Mouse (Mus musculus) forebrain, postnatal 0 days (tissue): ENCODE measurements around the gene Nos1ap. TPM values are rescaled to one million over a fixed set of nuclear protein-coding genes. Genes with fewer than 3 reads are reported as not detected.

Experiments used
- ATAC-seq: fragments of 200-750 bp; cut with Nextera tagmentation; 2 replicates; pipeline ENCODE4 v1.8.0; 2017; ENCODE audit warnings: mild to moderate bottlenecking, moderate library complexity
- DNase-seq: peaks from one replicate; pipeline ENCODE4 v3.0.0-alpha.2; 2015
- H3K27ac ChIP-seq: fragments of 300-500 bp; sonication (generic); 2 replicates; pipeline ENCODE4 v1.5.1; 2014; ENCODE audit warnings: low read depth, mild to moderate bottlenecking, antibody characterized with exemption, low read length, moderate library complexity, mixed read lengths
- H3K27me3 ChIP-seq: fragments of 300-500 bp; sonication (generic); 2 replicates; pipeline ENCODE4 v1.6.1; 2014; ENCODE audit warnings: mild to moderate bottlenecking, low read length, mixed read lengths; ENCODE audit not compliant: insufficient read depth
- H3K36me3 ChIP-seq: fragments of 300-500 bp; sonication (generic); 2 replicates; pipeline ENCODE4 v1.6.1; 2014; ENCODE audit warnings: mild to moderate bottlenecking, moderate library complexity; ENCODE audit not compliant: insufficient read depth
- H3K4me1 ChIP-seq: fragments of 300-500 bp; sonication (generic); 2 replicates; pipeline ENCODE4 v1.6.1; 2014; ENCODE audit warnings: antibody characterized with exemption; ENCODE audit not compliant: insufficient read depth
- H3K4me2 ChIP-seq: fragments of 300-500 bp; sonication (generic); 2 replicates; pipeline ENCODE4 v1.6.1; 2014; ENCODE audit warnings: low read depth, mild to moderate bottlenecking, moderate library complexity
- H3K4me3 ChIP-seq: fragments of 300-500 bp; sonication (generic); 2 replicates; pipeline ENCODE4 v1.5.1; 2014; ENCODE audit warnings: low read depth, low read length, mixed read lengths
- H3K9ac ChIP-seq: fragments of 300-500 bp; sonication (generic); 2 replicates; pipeline ENCODE4 v1.6.1; 2014; ENCODE audit warnings: mild to moderate bottlenecking
- H3K9me3 ChIP-seq: fragments of 300-500 bp; sonication (generic); 2 replicates; pipeline ENCODE4 v1.6.1; 2016; ENCODE audit warnings: low read length
- CTCF ChIP-seq: sonication (generic); IDR thresholded peaks from 2 replicates; pipeline ENCODE4 v1.5.1; 2016; ENCODE audit warnings: antibody characterized with exemption, control low read depth, low read depth
- WGBS: fragments of 180-500 bp; shearing (Covaris S2); extraction: QIAGEN DNeasy Blood & Tissue Kit; methylation state at CpG from one replicate; pipeline ENCODE4 v1.1.7; 2014; 5-methylcytosine and 5-hydroxymethylcytosine counted together
- polyA plus RNA-seq: library from polyadenylated mRNA; unstranded; fragments of >200 nt; fragmentation: Nextera tagmentation; extraction: Ambion mirVana; gene quantifications from 2 replicates; pipeline ENCODE4 v1.2.1, GENCODE M21; 2015
- total RNA-seq: library from RNA; depleted of rRNA; stranded (reverse); fragments of >200 nt; gene quantifications from 2 replicates; pipeline ENCODE4 v1.2.3, GENCODE M21; 2014

Nos1ap gene
- total and polyA plus RNA-seq, 2 experiments from 2014 or later: 12.4 to 14.8 TPM

DNA sequence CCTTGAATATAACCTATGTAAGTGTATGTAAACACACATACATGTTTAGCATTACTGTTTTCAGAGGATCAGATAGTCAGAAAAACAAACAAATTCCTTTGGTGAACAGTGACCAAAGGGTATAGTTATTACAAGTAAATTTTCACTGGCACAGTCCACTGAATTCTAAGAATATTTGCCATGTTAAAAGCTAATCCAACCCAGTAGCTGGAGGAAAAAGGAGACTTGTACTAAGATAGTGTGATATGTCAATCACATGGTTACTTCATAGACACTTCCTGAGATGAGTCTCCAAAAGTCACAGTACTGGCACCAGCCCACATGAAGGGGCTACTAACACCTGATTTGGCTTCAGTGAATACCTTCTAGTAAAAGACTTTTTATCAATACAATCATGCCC, 156.0 kb downstream of the Nos1ap start:
- H3K36me3 ChIP-seq: no peaks in the 10 kb centered on the region
- no peak overlapping the region for H3K4me2 ChIP-seq
- no peak overlapping the region for H3K4me3 ChIP-seq
- no peak overlapping the region for H3K27ac ChIP-seq
- H3K9ac ChIP-seq: no peak overlapping the region
- no peaks in the 10 kb centered on the region for H3K27me3 ChIP-seq
- DNase-seq (no peak), ATAC-seq (no peak)
- H3K9me3 ChIP-seq: no peaks in the 10 kb centered on the region
- H3K4me1 ChIP-seq: no peaks in the 10 kb centered on the region
- no peak for TF ChIP-seq CTCF

DNA sequence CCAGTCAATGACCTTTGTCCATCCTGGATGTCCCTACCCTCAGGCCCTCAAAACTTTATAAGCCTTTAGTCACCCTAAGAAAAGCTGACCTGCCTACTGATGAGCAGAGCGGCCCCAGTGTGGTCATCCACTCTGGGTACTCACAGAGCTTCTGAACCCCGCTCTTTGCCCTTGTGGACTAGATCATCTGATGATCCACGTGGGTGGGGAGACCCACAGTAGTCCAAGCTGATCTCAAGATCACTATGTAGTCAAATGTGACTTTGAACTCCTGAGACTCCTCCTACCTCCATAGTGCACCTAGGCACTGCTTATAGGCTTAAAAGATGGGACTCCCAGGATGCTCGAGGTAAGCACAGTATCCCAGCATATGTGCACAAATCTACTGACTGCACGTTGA, 157.4 kb downstream of the Nos1ap start:
- 90% methylated on average over 5 of the region's 5 CpGs for whole genome bisulfite sequencing

DNA sequence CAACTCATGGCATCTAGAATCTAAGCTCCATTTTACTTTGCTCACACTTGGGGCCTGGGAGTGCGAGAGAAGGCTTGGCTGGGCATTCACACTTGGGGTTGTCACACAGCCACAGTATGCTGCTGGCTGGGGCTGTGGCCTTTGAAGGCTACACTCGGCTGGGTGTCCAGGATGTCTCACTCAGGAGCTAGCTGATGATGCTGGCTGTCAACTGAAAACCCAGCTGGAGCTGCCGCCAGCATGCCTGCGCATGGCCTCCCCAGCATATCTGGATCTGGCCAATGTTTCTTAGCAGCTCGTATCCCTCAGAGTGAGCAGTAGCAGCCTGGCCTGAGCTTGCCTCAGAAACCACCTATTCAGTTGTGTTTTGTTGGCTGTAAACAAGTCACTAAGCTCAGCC, 158.3 kb downstream of the Nos1ap start:
- no peaks in the 10 kb centered on the region for H3K4me1 ChIP-seq
- DNase-seq: no peak
- H3K9me3 ChIP-seq: no peaks in the 10 kb centered on the region
- H3K4me3 ChIP-seq: no peak overlapping the region
- no peak overlapping the region for H3K27ac ChIP-seq
- H3K27me3 ChIP-seq: no peaks in the 10 kb centered on the region
- no peaks in the 10 kb centered on the region for H3K36me3 ChIP-seq
- peak; percentile 18; the same call in 1 of the 2 replicates for ATAC-seq
- no peak overlapping the region for H3K4me2 ChIP-seq
- TF ChIP-seq CTCF: no peak
- WGBS: 58% methylated on average over 5 of the region's 5 CpGs
- H3K9ac ChIP-seq: no peak overlapping the region

More for the DNA sequence above, 157.4 kb downstream of the Nos1ap start:
- no peak overlapping the region for H3K4me3 ChIP-seq
- no peak for DNase-seq
- no peak overlapping the region for H3K4me2 ChIP-seq
- ATAC-seq: no peak
- no peak overlapping the region for H3K9ac ChIP-seq
- no peaks in the 10 kb centered on the region for H3K4me1 ChIP-seq
- H3K9me3 ChIP-seq: no peaks in the 10 kb centered on the region
- H3K27ac ChIP-seq: no peak overlapping the region
- no peaks in the 10 kb centered on the region for H3K36me3 ChIP-seq
- no peaks in the 10 kb centered on the region for H3K27me3 ChIP-seq
- TF ChIP-seq CTCF: no peak

DNA sequence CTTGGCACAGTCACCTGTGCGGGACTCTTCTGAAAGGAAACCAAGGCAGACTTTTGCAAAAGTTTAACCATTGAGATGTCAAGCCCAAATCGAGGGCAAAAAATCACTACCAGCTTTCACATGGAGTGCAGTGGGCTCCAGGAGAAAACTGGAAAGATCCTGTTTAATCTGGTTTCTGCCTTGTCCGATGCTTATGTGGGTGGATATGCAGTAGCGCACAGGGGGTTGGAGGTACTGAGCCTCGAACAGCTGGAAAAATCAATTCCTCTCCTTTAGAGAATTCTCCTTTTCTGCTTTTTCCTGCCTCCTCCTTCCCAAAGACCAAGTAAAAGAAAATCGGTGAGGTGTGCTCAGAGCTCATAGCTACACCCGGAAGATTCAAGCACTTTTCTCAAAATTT, 159.0 kb downstream of the Nos1ap start:
- Histone ChIP-seq H3K36me3 (no peaks in the 10 kb centered on the region), H3K4me2 (no peak overlapping the region), H3K9ac (no peak overlapping the region), H3K4me3 (no peak overlapping the region), H3K27me3 (no peaks in the 10 kb centered on the region), H3K9me3 (no peaks in the 10 kb centered on the region), H3K4me1 (no peaks in the 10 kb centered on the region), H3K27ac (no peak overlapping the region)
- DNase-seq (no peak), ATAC-seq (no peak)
- WGBS: 89% methylated on average over 7 of the region's 7 CpGs
- TF ChIP-seq CTCF: no peak

DNA sequence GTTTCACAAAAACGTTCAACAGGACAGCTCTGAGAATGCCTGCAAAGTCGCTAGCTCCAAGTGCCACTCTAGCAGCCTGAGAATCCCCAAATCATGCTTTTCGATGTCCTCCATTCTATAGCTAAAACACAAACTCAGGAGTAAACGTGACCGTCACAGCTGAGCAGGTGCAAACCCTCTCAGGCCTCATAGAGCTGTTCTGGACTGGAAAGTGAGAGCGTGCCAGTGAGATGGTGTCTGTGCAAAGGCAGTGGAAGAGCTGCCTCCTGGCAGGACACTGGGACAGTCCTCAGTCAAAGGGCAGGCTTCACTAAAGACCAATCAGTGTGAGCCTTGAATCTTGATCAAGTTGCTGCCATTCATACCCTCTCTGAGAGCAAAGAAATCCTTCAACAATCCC, 160.0 kb downstream of the Nos1ap start:
- ATAC-seq (no peak), DNase-seq (no peak)
- TF ChIP-seq CTCF: no peak
- 61% methylated on average over 6 of the region's 6 CpGs for WGBS
- Histone ChIP-seq H3K9ac (no peak overlapping the region), H3K27me3 (no peaks in the 10 kb centered on the region), H3K36me3 (no peaks in the 10 kb centered on the region), H3K4me3 (no peak overlapping the region), H3K4me2 (no peak overlapping the region), H3K4me1 (no peaks in the 10 kb centered on the region), H3K9me3 (no peaks in the 10 kb centered on the region), H3K27ac (no peak overlapping the region)

- DNase-seq (no peak), ATAC-seq (no peak)
- TF ChIP-seq CTCF: no peak
- Histone ChIP-seq H3K4me1 (no peaks in the 10 kb centered on the region; the same call in 1 of the 2 replicates), H3K27ac (no peak overlapping the region), H3K4me3 (no peak overlapping the region), H3K27me3 (no peaks in the 10 kb centered on the region), H3K9ac (no peak overlapping the region), H3K4me2 (no peak overlapping the region), H3K9me3 (no peaks in the 10 kb centered on the region), H3K36me3 (no peaks in the 10 kb centered on the region)
- WGBS: 80% methylated on average over 2 of the region's 2 CpGs
These were observed 161.5 kb downstream of the Nos1ap start for GRCm38 (mm10) chr1:170428141-170428540.

GRCm38 (mm10) chr1:170424258-170424889, 165.3 kb downstream of the Nos1ap start:
- peak; percentile 90 for ATAC-seq
- Histone ChIP-seq H3K4me3 (no peak overlapping the region), H3K27ac (no peak overlapping the region), H3K36me3 (no peaks in the 10 kb centered on the region), H3K4me2 (no peak overlapping the region), H3K4me1 (no peaks in the 10 kb centered on the region; the same call in 1 of the 2 replicates), H3K27me3 (no peaks in the 10 kb centered on the region), H3K9me3 (no peaks in the 10 kb centered on the region), H3K9ac (no peak overlapping the region)
- WGBS: 32% methylated on average over 10 of the region's 10 CpGs
- no peak for TF ChIP-seq CTCF
- DNase-seq: peak; percentile 56
